Mouse (Mus musculus) liver, adult 2 months (tissue): Measurements from ENCODE around the gene 1600012H06Rik.

Source experiments
- CTCF ChIP-seq: fragments of 200-500 bp; IDR thresholded peaks from 2 replicates; pipeline ENCODE4 v1.5.1; 2011; ENCODE audit warnings: low read depth, low read length, control low read depth
- POLR2A ChIP-seq: fragments of 200-500 bp; IDR thresholded peaks from 2 replicates; pipeline ENCODE4 v1.6.1; 2011; ENCODE audit warnings: low read length, control low read depth; ENCODE audit not compliant: insufficient read depth; ENCODE audit errors: extremely low read depth

DNA sequence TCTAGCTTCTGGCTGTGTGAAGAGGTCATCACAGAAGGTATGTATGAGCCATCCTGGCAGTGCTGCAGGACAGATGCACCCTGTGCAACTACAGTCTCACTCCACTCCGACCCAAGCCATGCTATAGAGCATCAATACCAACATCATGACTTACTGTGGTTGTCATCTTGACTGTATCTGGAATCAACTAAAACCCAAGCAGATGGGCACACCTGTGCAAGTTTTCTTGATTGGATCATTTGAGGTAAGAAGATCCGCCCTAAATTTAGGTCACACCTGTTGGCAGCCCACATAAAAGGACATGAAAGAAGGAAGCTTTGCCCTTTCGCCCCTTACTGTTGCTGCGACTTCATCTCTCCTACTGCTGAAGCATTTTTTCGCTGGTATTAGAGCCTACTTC is 33.7 kb upstream of the 1600012H06Rik start:
- TF ChIP-seq CTCF (no peak), POLR2A (no peak)
